Mouse (Mus musculus): Measurements from ENCODE around the gene S1pr1. TPM values are rescaled to one million over a fixed set of nuclear protein-coding genes. Genes with fewer than 3 reads are reported as not detected.

S1pr1 gene
- polyA plus RNA-seq, 1 experiment, result 3.1 TPM

GRCm38 (mm10) chr3:115758455-115758912, 43.6 kb upstream of the S1pr1 start:
- TF ChIP-seq E2F4 (IDR thresholded peaks at IDR 0.05; ENCODE audit: insufficient read depth) (no peak), SRF (IDR thresholded peaks at IDR 0.05; ENCODE audit: control insufficient read depth, insufficient read length, low read depth) (no peak), MAX (IDR thresholded peaks at IDR 0.05; ENCODE audit: low read depth) (no peak), MYOG (IDR thresholded peaks at IDR 0.05; ENCODE audit: control insufficient read depth in 1 of 3, insufficient read depth in 1 of 3, insufficient read length in 2 of 3, low read depth in 2 of 3) (no peak), TCF12 (IDR thresholded peaks at IDR 0.05; ENCODE audit: insufficient read depth, poor library complexity, severe bottlenecking) (no peak), CEBPB (IDR thresholded peaks at IDR 0.05; ENCODE audit: insufficient read depth, poor library complexity, severe bottlenecking) (no peak), USF1 (IDR thresholded peaks at IDR 0.05; ENCODE audit: low read depth) (no peak), POLR2A (IDR thresholded peaks at IDR 0.05; ENCODE audit: insufficient read length, low read depth) (no peak), TCF3 (IDR thresholded peaks at IDR 0.05; ENCODE audit: insufficient read length, low read depth) (no peak), REST (IDR thresholded peaks at IDR 0.05; ENCODE audit: insufficient read depth, insufficient read length) (no peak), POLR2AphosphoS2 (IDR thresholded peaks at IDR 0.05; ENCODE audit: insufficient read length, low read depth) (no peak)
- no peak overlapping the region for H3K4me3 ChIP-seq
- no peak overlapping the region for H3K4me2 ChIP-seq (ENCODE audit: low read depth)
- no peaks in the 10 kb centered on the region for H3K36me3 ChIP-seq (ENCODE audit: control insufficient read depth, insufficient read depth)
- H3K79me2 ChIP-seq (ENCODE audit: control insufficient read depth, insufficient read depth), result no peaks in the 10 kb centered on the region
- no peak overlapping the region for H3ac ChIP-seq (ENCODE audit: control insufficient read depth, insufficient read length)
- H3K27me3 ChIP-seq (ENCODE audit: control insufficient read depth, insufficient read depth, insufficient read length), result no peaks in the 10 kb centered on the region

- no peak overlapping the region for H3ac ChIP-seq (ENCODE audit: control insufficient read depth, insufficient read length)
- H3K79me2 ChIP-seq (ENCODE audit: control insufficient read depth, insufficient read depth), result no peaks in the 10 kb centered on the region
- no peak overlapping the region for H3K4me3 ChIP-seq
- TF ChIP-seq SRF (IDR thresholded peaks at IDR 0.05; ENCODE audit: control insufficient read depth, insufficient read length, low read depth) (no peak), POLR2AphosphoS2 (IDR thresholded peaks at IDR 0.05; ENCODE audit: insufficient read length, low read depth) (no peak), MYOG (IDR thresholded peaks at IDR 0.05; ENCODE audit: control insufficient read depth in 1 of 3, insufficient read depth in 1 of 3, insufficient read length in 2 of 3, low read depth in 2 of 3) (no peak), POLR2A (IDR thresholded peaks at IDR 0.05; ENCODE audit: insufficient read length, low read depth) (no peak), CEBPB (IDR thresholded peaks at IDR 0.05; ENCODE audit: insufficient read depth, poor library complexity, severe bottlenecking) (no peak), TCF3 (IDR thresholded peaks at IDR 0.05; ENCODE audit: insufficient read length, low read depth) (no peak), TCF12 (IDR thresholded peaks at IDR 0.05; ENCODE audit: insufficient read depth, poor library complexity, severe bottlenecking) (no peak), REST (IDR thresholded peaks at IDR 0.05; ENCODE audit: insufficient read depth, insufficient read length) (no peak), MAX (IDR thresholded peaks at IDR 0.05; ENCODE audit: low read depth) (no peak), MYOD1 (IDR thresholded peaks at IDR 0.05; ENCODE audit: control insufficient read depth in 1 of 3, insufficient read length in 2 of 3, low read depth in 2 of 3) (no peak)
- H3K4me2 ChIP-seq (ENCODE audit: low read depth), result no peak overlapping the region
- H3K36me3 ChIP-seq (ENCODE audit: control insufficient read depth, insufficient read depth), result no peaks in the 10 kb centered on the region
- no peaks in the 10 kb centered on the region for H3K27me3 ChIP-seq (ENCODE audit: control insufficient read depth, insufficient read depth, insufficient read length)
Measured at GRCm38 (mm10) chr3:115754466-115754865, 39.6 kb upstream of the S1pr1 start.

- no peak overlapping the region for H3K4me3 ChIP-seq
- H3K79me2 ChIP-seq (ENCODE audit: control insufficient read depth, insufficient read depth), result no peaks in the 10 kb centered on the region
- no peak overlapping the region for H3ac ChIP-seq (ENCODE audit: control insufficient read depth, insufficient read length)
- no peak overlapping the region for H3K4me2 ChIP-seq (ENCODE audit: low read depth)
- H3K27me3 ChIP-seq (ENCODE audit: control insufficient read depth, insufficient read depth, insufficient read length), result no peaks in the 10 kb centered on the region
- TF ChIP-seq MYOD1 (IDR thresholded peaks at IDR 0.05; ENCODE audit: control insufficient read depth in 1 of 3, insufficient read length in 2 of 3, low read depth in 2 of 3) (no peak), TCF12 (IDR thresholded peaks at IDR 0.05; ENCODE audit: insufficient read depth, poor library complexity, severe bottlenecking) (no peak), E2F4 (IDR thresholded peaks at IDR 0.05; ENCODE audit: insufficient read depth) (no peak), MAX (IDR thresholded peaks at IDR 0.05; ENCODE audit: low read depth) (no peak), USF1 (IDR thresholded peaks at IDR 0.05; ENCODE audit: low read depth) (no peak), SRF (IDR thresholded peaks at IDR 0.05; ENCODE audit: control insufficient read depth, insufficient read length, low read depth) (no peak), REST (IDR thresholded peaks at IDR 0.05; ENCODE audit: insufficient read depth, insufficient read length) (no peak), TCF3 (IDR thresholded peaks at IDR 0.05; ENCODE audit: insufficient read length, low read depth) (no peak), MYOG (IDR thresholded peaks at IDR 0.05; ENCODE audit: control insufficient read depth in 1 of 3, insufficient read depth in 1 of 3, insufficient read length in 2 of 3, low read depth in 2 of 3) (no peak), POLR2A (IDR thresholded peaks at IDR 0.05; ENCODE audit: insufficient read length, low read depth) (no peak)
- no peaks in the 10 kb centered on the region for H3K36me3 ChIP-seq (ENCODE audit: control insufficient read depth, insufficient read depth)
Measured at GRCm38 (mm10) chr3:115750369-115750768, 35.5 kb upstream of the S1pr1 start.

GRCm38 (mm10) chr3:115748289-115748989, 33.6 kb upstream of the S1pr1 start:
- no peaks in the 10 kb centered on the region for H3K36me3 ChIP-seq (ENCODE audit: control insufficient read depth, insufficient read depth)
- no peak for TF ChIP-seq E2F4 (IDR thresholded peaks at IDR 0.05; ENCODE audit: insufficient read depth)
- H3ac ChIP-seq (ENCODE audit: control insufficient read depth, insufficient read length), result no peak overlapping the region

GRCm38 (mm10) chr3:115746511-115746910, 31.6 kb upstream of the S1pr1 start:
- no peak overlapping the region for H3K4me3 ChIP-seq
- H3K36me3 ChIP-seq (ENCODE audit: control insufficient read depth, insufficient read depth), result no peaks in the 10 kb centered on the region
- H3K27me3 ChIP-seq (ENCODE audit: control insufficient read depth, insufficient read depth, insufficient read length), result no peaks in the 10 kb centered on the region
- no peak overlapping the region for H3K4me2 ChIP-seq (ENCODE audit: low read depth)
- TF ChIP-seq MAX (IDR thresholded peaks at IDR 0.05; ENCODE audit: low read depth), result no peak
- TF ChIP-seq MYOD1 (IDR thresholded peaks at IDR 0.05; ENCODE audit: control insufficient read depth in 1 of 3, insufficient read length in 2 of 3, low read depth in 2 of 3), result no peak
- no peak for TF ChIP-seq POLR2A (IDR thresholded peaks at IDR 0.05; ENCODE audit: insufficient read length, low read depth)
- TF ChIP-seq SRF (IDR thresholded peaks at IDR 0.05; ENCODE audit: control insufficient read depth, insufficient read length, low read depth), result no peak
- TF ChIP-seq E2F4 (IDR thresholded peaks at IDR 0.05; ENCODE audit: insufficient read depth), result no peak
- no peak for TF ChIP-seq POLR2AphosphoS2 (IDR thresholded peaks at IDR 0.05; ENCODE audit: insufficient read length, low read depth)
- TF ChIP-seq CEBPB (IDR thresholded peaks at IDR 0.05; ENCODE audit: insufficient read depth, poor library complexity, severe bottlenecking), result no peak
- TF ChIP-seq USF1 (IDR thresholded peaks at IDR 0.05; ENCODE audit: low read depth), result no peak
- no peak for TF ChIP-seq REST (IDR thresholded peaks at IDR 0.05; ENCODE audit: insufficient read depth, insufficient read length)
- no peak for TF ChIP-seq TCF3 (IDR thresholded peaks at IDR 0.05; ENCODE audit: insufficient read length, low read depth)
- no peak for TF ChIP-seq TCF12 (IDR thresholded peaks at IDR 0.05; ENCODE audit: insufficient read depth, poor library complexity, severe bottlenecking)
- TF ChIP-seq MYOG (IDR thresholded peaks at IDR 0.05; ENCODE audit: control insufficient read depth in 1 of 3, insufficient read depth in 1 of 3, insufficient read length in 2 of 3, low read depth in 2 of 3), result no peak
- H3K79me2 ChIP-seq (ENCODE audit: control insufficient read depth, insufficient read depth), result no peaks in the 10 kb centered on the region
- no peak overlapping the region for H3ac ChIP-seq (ENCODE audit: control insufficient read depth, insufficient read length)

More at GRCm38 (mm10) chr3:115748289-115748989, 33.6 kb upstream of the S1pr1 start:
- H3K27me3 ChIP-seq (ENCODE audit: control insufficient read depth, insufficient read depth, insufficient read length), result no peaks in the 10 kb centered on the region
- H3K4me2 ChIP-seq (ENCODE audit: low read depth), result no peak overlapping the region
- no peak overlapping the region for H3K4me3 ChIP-seq
- no peaks in the 10 kb centered on the region for H3K79me2 ChIP-seq (ENCODE audit: control insufficient read depth, insufficient read depth)
